Mouse (Mus musculus) layer of hippocampus, adult 9-10 months (tissue): ENCODE data around the gene Pemt.

Source experiments
- DNase-seq: peaks from one replicate; pipeline ENCODE4 v3.0.0; 2022; ENCODE audit warnings: low spot score

The Pemt gene

DNA sequence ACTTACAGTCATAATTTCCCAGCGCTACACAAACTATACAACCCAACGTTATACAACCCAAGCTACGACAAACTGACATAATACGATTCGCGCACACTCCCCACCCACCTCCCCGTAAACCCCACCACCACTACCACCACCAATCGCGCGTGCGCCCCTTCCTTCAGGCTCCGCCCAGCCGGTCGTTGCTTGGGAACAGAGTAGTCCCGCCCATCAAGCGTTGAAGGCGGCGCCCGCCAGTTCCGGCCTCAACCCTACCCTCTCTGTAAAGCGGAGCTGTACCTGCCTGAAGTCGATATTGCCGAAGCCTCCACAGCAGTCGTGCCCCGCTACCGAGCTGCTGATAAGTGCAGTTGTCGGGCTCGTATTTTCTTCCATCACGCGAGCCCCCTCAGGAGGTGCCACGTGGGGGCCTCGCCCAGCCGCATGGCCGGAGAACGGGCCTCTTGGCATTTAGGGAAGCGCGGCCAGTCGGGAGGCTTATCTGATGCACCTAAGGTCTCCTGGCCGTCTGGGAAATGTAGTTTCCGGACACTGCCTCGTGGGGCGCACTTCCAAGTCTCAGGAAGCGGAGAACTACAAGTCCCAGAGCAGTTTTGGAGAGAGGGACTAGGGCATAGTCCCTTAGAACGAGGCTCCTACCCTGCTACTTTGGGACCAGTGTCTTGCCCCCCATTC is at the start of gene Pemt:
Gene Pemt (minus strand): TSS at position 432 of the 678 bp plus-strand sequence.
- peak; percentile 96 for DNase-seq

DNA sequence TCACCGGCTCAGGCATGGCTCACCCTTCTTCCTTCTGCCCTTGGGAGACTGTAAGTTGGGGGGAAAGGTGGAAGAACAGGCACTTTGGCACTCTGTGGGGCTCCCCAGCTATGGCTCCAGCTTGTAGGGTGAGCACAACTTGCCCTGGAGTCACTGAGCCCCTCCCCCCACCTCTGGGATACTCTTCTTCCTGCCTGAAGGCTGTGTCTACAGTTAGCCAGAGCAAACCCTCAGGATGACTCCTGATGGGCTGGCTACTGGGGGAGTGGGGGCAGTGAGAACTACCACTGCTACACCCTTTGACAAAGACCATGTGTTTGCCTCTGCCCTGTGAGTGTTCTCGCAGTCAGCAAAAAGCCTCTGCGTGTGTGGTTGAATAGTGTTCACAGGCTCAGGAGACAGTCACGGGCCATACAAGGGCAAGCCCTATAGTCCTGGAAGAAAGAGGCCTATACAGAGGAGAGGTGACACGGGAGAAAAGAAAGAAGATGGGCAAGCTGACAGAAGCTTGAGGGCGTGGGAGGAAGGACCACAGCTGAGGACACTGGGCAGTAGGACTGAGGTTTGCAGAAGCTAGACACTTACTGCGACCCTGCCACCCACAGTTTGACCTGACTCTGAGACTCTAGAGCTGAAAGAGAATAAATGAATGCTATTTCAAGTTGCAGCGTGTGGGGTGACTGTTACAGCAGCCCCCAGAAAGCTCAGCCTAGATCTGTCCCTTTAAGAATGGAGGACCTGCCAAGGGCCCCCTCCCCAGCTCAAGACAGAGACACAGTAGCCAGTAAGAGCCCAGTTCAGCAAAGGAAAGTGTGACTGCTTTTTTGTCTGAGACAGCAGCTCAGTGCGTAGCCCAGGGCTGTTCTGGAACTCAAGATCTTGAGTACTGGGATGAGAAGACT is 48.9 kb upstream of the Pemt start:
- DNase-seq = no peak

- no peak for DNase-seq
Measured at GRCm38 (mm10) chr11:60093984-60094587, 47.8 kb upstream of the Pemt start.

- DNase-seq = no peak
Measured at GRCm38 (mm10) chr11:60093227-60093626, 46.9 kb upstream of the Pemt start.

- no peak for DNase-seq
Measured at GRCm38 (mm10) chr11:60091422-60091761, 45.1 kb upstream of the Pemt start.

DNA sequence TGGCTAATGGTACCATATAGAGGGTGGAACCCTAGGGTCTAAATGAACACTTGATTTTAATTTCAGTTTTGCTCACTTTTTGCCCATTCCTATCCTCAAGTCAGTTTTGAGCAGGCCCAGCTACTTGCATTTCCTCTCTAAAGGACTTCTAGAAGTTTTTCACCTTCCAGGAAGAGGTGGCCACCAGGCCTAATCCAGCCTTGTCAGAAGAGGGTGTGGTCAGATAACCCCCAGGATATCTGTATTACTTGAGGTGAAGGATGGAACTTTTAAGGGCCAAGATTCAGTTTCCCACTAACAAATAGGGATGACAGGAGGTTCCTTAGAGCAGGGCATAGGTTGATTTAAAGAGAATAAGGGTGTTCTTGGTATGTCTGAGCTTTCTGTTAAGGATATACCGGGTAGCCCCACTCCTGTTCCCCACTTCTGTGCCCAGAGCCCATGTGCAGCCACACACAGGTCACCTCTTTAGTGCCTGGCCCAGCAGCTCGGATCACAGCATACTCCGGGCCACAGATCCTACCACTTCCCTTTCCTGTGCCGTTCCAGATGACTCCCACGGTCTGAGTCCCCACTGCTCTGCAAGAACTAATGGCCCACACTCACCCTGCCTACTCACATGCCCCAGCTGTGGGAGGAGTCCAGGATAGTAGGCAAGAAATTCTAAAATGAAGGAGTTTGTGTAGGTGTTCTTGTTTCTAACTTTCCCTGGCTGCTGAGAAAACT is 44.6 kb upstream of the Pemt start:
- DNase-seq = no peak

DNA sequence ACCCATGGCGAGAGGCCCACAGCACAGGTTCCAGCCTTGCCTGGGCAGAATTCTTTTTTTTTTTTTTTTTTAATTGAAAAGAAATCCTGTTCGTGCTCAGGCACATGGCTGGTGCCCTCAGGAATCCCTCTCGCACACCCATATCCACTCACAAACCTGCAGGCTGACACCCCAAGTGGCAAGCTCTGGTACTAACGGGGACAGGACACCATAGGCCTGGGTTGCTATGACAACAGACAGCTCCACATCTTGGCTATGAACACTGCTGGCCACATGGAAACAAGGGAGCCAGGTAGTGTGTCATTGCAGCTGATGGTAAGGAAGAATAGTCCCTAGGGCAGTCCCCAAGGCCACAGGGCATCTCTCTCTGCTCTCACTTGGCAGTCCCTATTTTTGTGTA is 42.7 kb upstream of the Pemt start:
- DNase-seq = no peak

DNA sequence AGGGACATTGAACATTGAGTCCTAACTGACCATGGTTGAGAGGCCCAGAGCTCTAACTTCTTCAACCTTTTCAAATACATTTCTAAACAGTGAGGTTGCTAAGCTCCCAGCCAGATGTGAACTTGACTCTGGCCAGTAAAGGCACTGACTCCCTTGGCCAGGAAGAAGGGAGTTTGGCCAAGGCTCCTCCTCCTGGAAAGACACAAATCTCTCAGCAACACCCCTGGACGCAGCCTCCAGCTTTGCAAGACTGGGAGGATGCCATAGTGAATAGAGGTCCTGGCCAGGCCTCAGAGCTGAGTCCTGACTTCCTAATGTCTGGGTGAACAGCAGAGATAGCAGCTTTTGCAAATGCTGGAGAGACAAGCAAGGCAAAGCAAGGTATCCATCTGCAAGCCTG is 40.4 kb upstream of the Pemt start:
- no peak for DNase-seq

- DNase-seq = no peak
Measured at GRCm38 (mm10) chr11:60084589-60084988, 38.3 kb upstream of the Pemt start.

DNA sequence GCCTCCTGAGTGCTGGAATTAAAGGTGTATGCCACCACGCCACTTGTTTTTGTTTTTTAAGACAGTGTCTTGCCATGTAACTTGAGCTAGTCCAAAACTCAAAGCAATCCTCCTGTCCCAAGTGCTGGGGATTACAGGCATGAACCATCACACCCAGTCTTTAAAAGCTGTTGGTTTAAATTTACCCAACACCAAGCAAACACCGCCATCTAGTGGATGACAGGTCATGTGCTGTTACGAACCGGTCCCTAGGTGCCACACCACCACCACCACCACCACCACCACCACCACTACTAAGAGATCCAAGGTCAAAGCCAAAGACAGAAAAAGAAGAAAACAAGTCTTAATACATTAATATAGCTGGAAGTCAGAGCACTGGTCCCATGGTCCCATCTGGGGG is 30.5 kb upstream of the Pemt start:
- peak; percentile 36 for DNase-seq

- DNase-seq = no peak
Measured at GRCm38 (mm10) chr11:60076183-60076582, 29.9 kb upstream of the Pemt start.

GRCm38 (mm10) chr11:60073936-60074502 is 27.7 kb upstream of the Pemt start:
- no peak for DNase-seq

DNA sequence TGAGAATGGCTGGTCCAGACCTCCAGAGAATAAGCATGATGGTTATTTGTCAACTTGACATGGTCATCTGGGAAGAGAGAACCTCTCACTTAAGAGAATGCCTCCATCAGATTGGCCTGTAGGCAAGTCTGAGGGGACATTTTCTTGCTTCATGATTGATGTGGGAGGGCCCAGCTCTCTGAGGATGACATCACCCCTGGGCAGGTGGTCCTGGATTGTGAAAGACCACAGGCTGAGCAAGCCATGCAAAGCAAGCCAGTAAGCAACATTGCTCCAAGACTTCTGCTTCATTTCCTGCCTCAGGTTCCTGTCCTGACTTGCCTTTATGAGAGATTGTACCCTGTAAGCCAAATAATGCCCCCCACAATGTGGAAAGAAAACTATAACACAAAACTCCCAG is 26.8 kb upstream of the Pemt start:
- no peak for DNase-seq

- DNase-seq = no peak
Measured at GRCm38 (mm10) chr11:60071221-60071620, 24.9 kb upstream of the Pemt start.

DNA sequence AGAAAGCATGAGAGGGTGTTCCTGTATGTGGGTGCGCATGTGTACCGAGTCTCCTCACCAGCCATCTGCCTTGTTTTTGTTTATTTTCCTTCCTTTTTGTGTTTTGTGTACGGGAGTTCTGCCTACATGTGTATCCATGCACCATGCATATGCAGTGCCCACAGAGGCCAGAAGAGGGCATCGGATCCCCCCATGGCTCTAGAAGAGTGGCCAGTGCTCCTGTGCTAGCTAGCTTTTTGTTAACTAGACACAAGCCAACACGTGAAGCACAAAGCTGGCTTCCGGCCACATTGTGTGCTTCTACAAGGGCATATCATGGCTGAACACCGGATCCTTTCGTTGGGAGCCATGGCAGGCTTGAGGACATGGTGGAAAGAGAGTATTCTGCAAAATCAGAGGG is 24.3 kb upstream of the Pemt start:
- DNase-seq = no peak

DNA sequence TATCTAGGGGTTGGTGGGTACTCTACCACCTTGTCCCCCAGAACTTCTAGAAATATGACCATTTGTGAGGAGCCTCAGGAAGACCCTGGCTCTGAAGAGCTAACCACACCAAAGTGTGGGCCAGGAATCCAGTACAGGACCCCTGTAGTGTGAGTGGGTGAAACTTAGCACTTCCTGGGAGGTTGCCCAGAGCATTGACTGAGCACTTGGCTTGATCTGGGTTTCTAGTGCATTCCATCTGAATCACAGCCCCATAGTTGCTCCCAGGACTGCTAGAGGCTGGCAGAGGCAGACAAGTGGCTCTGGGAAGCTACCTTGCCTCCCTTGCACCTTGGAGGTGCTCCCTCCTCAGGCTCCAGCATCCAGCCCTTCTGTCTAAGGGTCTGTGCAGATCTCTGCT is 22.3 kb upstream of the Pemt start:
- DNase-seq = no peak

GRCm38 (mm10) chr11:60067646-60068045 is 21.4 kb upstream of the Pemt start:
- no peak for DNase-seq

- no peak for DNase-seq
Measured at GRCm38 (mm10) chr11:60065267-60065666, 19.0 kb upstream of the Pemt start.

- no peak for DNase-seq
Measured at GRCm38 (mm10) chr11:60061504-60062006, 15.3 kb upstream of the Pemt start.

- no peak for DNase-seq
Measured at GRCm38 (mm10) chr11:60060026-60060425, 13.7 kb upstream of the Pemt start.

- no peak for DNase-seq
Measured at GRCm38 (mm10) chr11:60058441-60058840, 12.2 kb upstream of the Pemt start.

- peak; percentile 10 for DNase-seq
Measured at GRCm38 (mm10) chr11:60057987-60058386, 11.7 kb upstream of the Pemt start.
